Mouse (Mus musculus): ENCODE results near the gene Lhfpl3. TPM values are rescaled to one million over a fixed set of nuclear protein-coding genes. Genes with fewer than 3 reads are reported as not detected.

Gene Lhfpl3
- polyA plus RNA-seq, 1 experiment from 2014 or later = 0.33 TPM

- Histone ChIP-seq H3K4me1 (replicated peaks) (no peaks in the 10 kb centered on the region), H3K36me3 (no peaks in the 10 kb centered on the region), H3K9me3 (no peaks in the 10 kb centered on the region), H3K9ac (no peak overlapping the region), H3K4me3 (replicated peaks) (no peak overlapping the region), H3K27me3 (replicated peaks) (no peaks in the 10 kb centered on the region), H3K27ac (no peak overlapping the region), H3K4me2 (replicated peaks) (no peak overlapping the region)
- no peak for ATAC-seq
- WGBS = 47% methylated on average over 1 of the region's 1 CpGs
These were observed 115.5 kb downstream of the Lhfpl3 start for GRCm38 (mm10) chr5:22861399-22861798.

- Histone ChIP-seq H3K4me1 (replicated peaks) (no peaks in the 10 kb centered on the region), H3K9ac (no peak overlapping the region), H3K9me3 (no peaks in the 10 kb centered on the region), H3K4me2 (replicated peaks) (no peak overlapping the region), H3K4me3 (replicated peaks) (no peak overlapping the region), H3K27ac (no peak overlapping the region), H3K36me3 (no peaks in the 10 kb centered on the region), H3K27me3 (replicated peaks) (no peaks in the 10 kb centered on the region)
- no peak for ATAC-seq
- 91% methylated on average over 5 of the region's 5 CpGs for WGBS
These were observed 123.2 kb downstream of the Lhfpl3 start for GRCm38 (mm10) chr5:22869031-22869430.

GRCm38 (mm10) chr5:22872417-22872816 lies 126.6 kb downstream of the Lhfpl3 start:
- 73% methylated on average over 1 of the region's 1 CpGs for WGBS
- Histone ChIP-seq H3K4me2 (replicated peaks) (no peak overlapping the region), H3K9me3 (no peaks in the 10 kb centered on the region), H3K27me3 (replicated peaks) (no peaks in the 10 kb centered on the region), H3K36me3 (no peaks in the 10 kb centered on the region), H3K27ac (no peak overlapping the region), H3K4me1 (replicated peaks) (no peaks in the 10 kb centered on the region), H3K4me3 (replicated peaks) (no peak overlapping the region), H3K9ac (no peak overlapping the region)
- ATAC-seq = no peak

GRCm38 (mm10) chr5:22888345-22888744 lies 142.5 kb downstream of the Lhfpl3 start:
- H3K4me3 ChIP-seq (replicated peaks) = no peak overlapping the region
- H3K36me3 ChIP-seq = no peaks in the 10 kb centered on the region
- H3K9ac ChIP-seq = no peak overlapping the region
- 74% methylated on average over 3 of the region's 3 CpGs for WGBS
- no peaks in the 10 kb centered on the region for H3K4me1 ChIP-seq (replicated peaks)
- H3K27me3 ChIP-seq (replicated peaks) = no peaks in the 10 kb centered on the region
- H3K4me2 ChIP-seq (replicated peaks) = no peak overlapping the region
- H3K27ac ChIP-seq = no peak overlapping the region
- ATAC-seq = no peak
- no peaks in the 10 kb centered on the region for H3K9me3 ChIP-seq

GRCm38 (mm10) chr5:22889481-22889880 lies 143.6 kb downstream of the Lhfpl3 start:
- no peak overlapping the region for H3K4me2 ChIP-seq (replicated peaks)

DNA sequence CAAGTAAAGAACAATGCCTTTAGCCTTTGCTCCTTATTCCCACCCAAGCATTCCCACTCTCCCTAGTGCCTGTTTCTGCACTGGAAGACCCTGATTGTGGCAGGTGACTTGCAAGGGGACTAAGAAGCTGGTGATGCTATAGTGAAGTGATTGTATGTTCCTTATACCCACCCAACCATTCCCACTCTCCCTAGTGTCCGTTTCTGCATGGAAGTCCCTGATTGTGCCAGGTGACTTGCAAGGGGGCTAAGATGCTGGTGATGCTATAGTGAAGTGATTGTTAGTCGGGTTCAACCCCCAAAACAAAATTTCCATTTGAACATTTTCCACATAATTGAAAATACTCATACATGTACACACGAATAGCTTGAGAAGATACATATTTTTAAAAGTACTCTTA lies 151.4 kb downstream of the Lhfpl3 start:
- Histone ChIP-seq H3K4me1 (replicated peaks) (no peaks in the 10 kb centered on the region), H3K36me3 (no peaks in the 10 kb centered on the region), H3K4me2 (replicated peaks) (no peak overlapping the region), H3K4me3 (replicated peaks) (no peak overlapping the region), H3K9ac (no peak overlapping the region), H3K27ac (no peak overlapping the region), H3K27me3 (replicated peaks) (no peaks in the 10 kb centered on the region), H3K9me3 (no peaks in the 10 kb centered on the region)
- 82% methylated on average over 3 of the region's 3 CpGs for WGBS
- no peak for ATAC-seq

More at GRCm38 (mm10) chr5:22889481-22889880, 143.6 kb downstream of the Lhfpl3 start:
- H3K36me3 ChIP-seq = no peaks in the 10 kb centered on the region
- no peaks in the 10 kb centered on the region for H3K9me3 ChIP-seq
- no peak overlapping the region for H3K4me3 ChIP-seq (replicated peaks)
- H3K27me3 ChIP-seq (replicated peaks) = no peaks in the 10 kb centered on the region
- ATAC-seq = no peak
- H3K4me1 ChIP-seq (replicated peaks) = no peaks in the 10 kb centered on the region
- H3K9ac ChIP-seq = no peak overlapping the region
- H3K27ac ChIP-seq = no peak overlapping the region
- WGBS = 77% methylated on average over 4 of the region's 4 CpGs

DNA sequence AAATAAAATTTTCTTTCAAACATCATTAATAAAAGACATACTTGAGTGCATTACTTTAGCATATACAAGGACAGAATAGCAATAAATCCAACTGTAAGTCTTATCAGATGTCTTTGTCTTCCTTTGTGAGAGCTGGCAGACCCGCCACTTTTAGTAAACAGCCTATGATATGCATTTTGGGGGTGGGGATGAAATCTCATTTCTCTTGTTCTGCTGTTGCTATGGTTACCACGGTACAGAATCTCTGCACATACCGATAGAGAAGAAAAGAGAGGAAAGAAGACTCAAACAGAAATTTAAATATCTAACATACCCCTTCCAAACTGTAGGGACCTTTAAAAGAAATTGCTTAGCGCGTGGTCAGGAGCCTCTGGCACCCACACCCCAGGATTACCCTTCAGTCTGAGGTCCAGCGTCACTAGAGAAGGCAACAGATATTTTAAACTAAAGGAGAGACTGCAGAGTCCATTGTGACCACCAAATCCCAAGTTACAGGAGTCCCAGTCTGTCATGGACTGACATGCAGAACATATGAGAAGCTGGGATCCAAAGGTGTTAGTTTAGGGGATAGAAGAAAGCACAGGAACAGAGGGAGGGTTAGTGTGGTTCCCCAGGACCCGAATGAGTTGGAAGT lies 151.9 kb downstream of the Lhfpl3 start:
- Histone ChIP-seq H3K4me1 (replicated peaks) (no peaks in the 10 kb centered on the region), H3K27ac (no peak overlapping the region), H3K27me3 (replicated peaks) (no peaks in the 10 kb centered on the region), H3K9me3 (no peaks in the 10 kb centered on the region), H3K4me2 (replicated peaks) (no peak overlapping the region), H3K36me3 (no peaks in the 10 kb centered on the region), H3K9ac (no peak overlapping the region), H3K4me3 (replicated peaks) (no peak overlapping the region)
- no peak for ATAC-seq
- 72% methylated on average over 7 of the region's 7 CpGs for WGBS

- Histone ChIP-seq H3K9ac (no peak overlapping the region), H3K9me3 (no peaks in the 10 kb centered on the region), H3K4me1 (replicated peaks) (no peaks in the 10 kb centered on the region), H3K36me3 (no peaks in the 10 kb centered on the region), H3K27ac (no peak overlapping the region), H3K27me3 (replicated peaks) (no peaks in the 10 kb centered on the region), H3K4me3 (replicated peaks) (no peak overlapping the region), H3K4me2 (replicated peaks) (no peak overlapping the region)
- ATAC-seq = no peak
- WGBS = 69% methylated on average over 2 of the region's 2 CpGs
These were observed 152.7 kb downstream of the Lhfpl3 start for GRCm38 (mm10) chr5:22898593-22898992.

GRCm38 (mm10) chr5:22899913-22900312 lies 154.1 kb downstream of the Lhfpl3 start:
- H3K4me3 ChIP-seq (replicated peaks) = no peak overlapping the region
- H3K27ac ChIP-seq = no peak overlapping the region
- H3K4me1 ChIP-seq (replicated peaks) = no peaks in the 10 kb centered on the region
- H3K9me3 ChIP-seq = no peaks in the 10 kb centered on the region
- H3K4me2 ChIP-seq (replicated peaks) = no peak overlapping the region
- ATAC-seq = no peak
- no peaks in the 10 kb centered on the region for H3K27me3 ChIP-seq (replicated peaks)
- H3K36me3 ChIP-seq = no peaks in the 10 kb centered on the region
- H3K9ac ChIP-seq = no peak overlapping the region

DNA sequence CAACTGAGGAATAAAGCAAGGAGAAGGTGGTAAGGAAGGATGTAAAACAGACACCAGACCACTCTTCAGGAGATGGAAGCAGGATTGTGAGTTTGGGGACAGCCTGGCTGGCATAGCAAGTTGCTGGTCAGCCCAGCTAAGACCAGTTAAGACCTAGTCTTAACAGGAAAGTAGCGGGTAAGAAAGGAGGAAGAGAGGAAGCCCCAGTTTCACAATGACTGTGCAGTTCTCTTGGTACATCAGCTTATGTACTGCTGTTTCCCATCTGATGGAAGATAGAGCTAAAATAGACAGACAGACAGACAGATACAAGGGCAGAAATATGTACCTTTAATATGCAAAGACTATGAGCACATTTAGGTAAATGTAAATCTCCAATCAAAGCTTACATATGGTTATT lies 171.3 kb downstream of the Lhfpl3 start:
- Histone ChIP-seq H3K36me3 (no peaks in the 10 kb centered on the region), H3K27me3 (replicated peaks) (no peaks in the 10 kb centered on the region), H3K4me1 (replicated peaks) (no peaks in the 10 kb centered on the region), H3K9ac (no peak overlapping the region), H3K4me3 (replicated peaks) (no peak overlapping the region), H3K27ac (no peak overlapping the region), H3K9me3 (no peaks in the 10 kb centered on the region), H3K4me2 (replicated peaks) (no peak overlapping the region)
- ATAC-seq = no peak
- WGBS = 95% methylated on average over 1 of the region's 1 CpGs

DNA sequence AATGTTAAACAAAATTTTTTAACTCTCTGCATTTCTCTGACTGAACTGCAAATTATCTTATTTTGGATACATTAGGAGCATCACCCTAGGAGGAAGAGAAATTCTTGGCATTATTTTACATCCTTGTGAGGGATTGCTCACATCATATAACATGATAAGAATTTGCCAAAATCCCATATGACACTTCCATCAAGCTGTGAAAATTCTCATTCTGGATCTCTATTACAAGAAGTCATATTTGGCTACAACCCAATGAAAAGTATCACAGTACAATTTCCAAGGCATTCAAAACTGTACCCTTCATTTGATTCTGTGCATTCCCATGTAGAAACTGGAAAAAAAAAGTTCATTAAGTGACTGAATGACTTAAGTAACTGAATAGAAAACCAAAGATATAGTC lies 180.3 kb downstream of the Lhfpl3 start:
- no peaks in the 10 kb centered on the region for H3K36me3 ChIP-seq
- no peak overlapping the region for H3K9ac ChIP-seq
- H3K4me2 ChIP-seq (replicated peaks) = no peak overlapping the region
- no peaks in the 10 kb centered on the region for H3K4me1 ChIP-seq (replicated peaks)
- H3K27me3 ChIP-seq (replicated peaks) = no peaks in the 10 kb centered on the region
- ATAC-seq = no peak
- H3K4me3 ChIP-seq (replicated peaks) = no peak overlapping the region
- H3K9me3 ChIP-seq = no peaks in the 10 kb centered on the region
- no peak overlapping the region for H3K27ac ChIP-seq

GRCm38 (mm10) chr5:22928746-22929145 lies 182.9 kb downstream of the Lhfpl3 start:
- H3K4me2 ChIP-seq (replicated peaks) = no peak overlapping the region
- no peaks in the 10 kb centered on the region for H3K36me3 ChIP-seq
- H3K4me1 ChIP-seq (replicated peaks) = no peaks in the 10 kb centered on the region
- no peak overlapping the region for H3K27ac ChIP-seq
- H3K27me3 ChIP-seq (replicated peaks) = no peaks in the 10 kb centered on the region
- H3K9ac ChIP-seq = no peak overlapping the region
- no peak for ATAC-seq
- WGBS = 58% methylated on average over 2 of the region's 2 CpGs
- H3K4me3 ChIP-seq (replicated peaks) = no peak overlapping the region
- no peaks in the 10 kb centered on the region for H3K9me3 ChIP-seq

- Histone ChIP-seq H3K27me3 (replicated peaks) (no peaks in the 10 kb centered on the region), H3K4me2 (replicated peaks) (no peak overlapping the region), H3K4me1 (replicated peaks) (no peaks in the 10 kb centered on the region), H3K27ac (no peak overlapping the region), H3K9me3 (no peaks in the 10 kb centered on the region), H3K36me3 (no peaks in the 10 kb centered on the region), H3K9ac (no peak overlapping the region), H3K4me3 (replicated peaks) (no peak overlapping the region)
- 51% methylated on average over 5 of the region's 5 CpGs for WGBS
- ATAC-seq = no peak
These were observed 197.4 kb downstream of the Lhfpl3 start for GRCm38 (mm10) chr5:22943306-22943705.

Data from intestine, embryonic 15.5 days (tissue).